Mouse (Mus musculus): Measurements from ENCODE around the gene Prkag2. TPM values are rescaled to one million over a fixed set of nuclear protein-coding genes. Genes with fewer than 3 reads are reported as not detected.

The Prkag2 gene
- polyA plus RNA-seq, 1 experiment from 2014 or later, result 3.9 TPM

- H3K4me3 ChIP-seq (replicated peaks), result no peak overlapping the region
- no peaks in the 10 kb centered on the region for H3K36me3 ChIP-seq (replicated peaks)
- 36% methylated on average over 5 of the region's 5 CpGs for WGBS (ENCODE audit: insufficient replicate concordance)
- H3K27ac ChIP-seq (replicated peaks), result no peak overlapping the region
- ATAC-seq (ENCODE audit: insufficient read depth), result no peak
- peaks cover 22% of the 10 kb centered on the region for H3K4me1 ChIP-seq (replicated peaks)
- no peak overlapping the region for H3K9ac ChIP-seq
- no peak overlapping the region for H3K4me2 ChIP-seq
- H3K27me3 ChIP-seq, result no peaks in the 10 kb centered on the region
- no peaks in the 10 kb centered on the region for H3K9me3 ChIP-seq (replicated peaks)
These were observed 30.6 kb downstream of the Prkag2 start for GRCm38 (mm10) chr5:25069815-25070214.

GRCm38 (mm10) chr5:25067122-25067521 is 33.3 kb downstream of the Prkag2 start:
- H3K27ac ChIP-seq (replicated peaks), result no peak overlapping the region; the same call in 1 of the 2 replicates
- H3K4me3 ChIP-seq (replicated peaks), result no peak overlapping the region
- peaks cover 26% of the 10 kb centered on the region for H3K4me1 ChIP-seq (replicated peaks)
- H3K36me3 ChIP-seq (replicated peaks), result no peaks in the 10 kb centered on the region
- ATAC-seq (ENCODE audit: insufficient read depth), result peak; percentile 20; the same call in 1 of the 2 replicates
- no peak overlapping the region for H3K9ac ChIP-seq
- no peak overlapping the region for H3K4me2 ChIP-seq
- WGBS (ENCODE audit: insufficient replicate concordance), result 44% methylated on average over 6 of the region's 6 CpGs
- H3K27me3 ChIP-seq, result no peaks in the 10 kb centered on the region
- no peaks in the 10 kb centered on the region for H3K9me3 ChIP-seq (replicated peaks)

- H3K4me1 ChIP-seq (replicated peaks), result peaks cover 19% of the 10 kb centered on the region
- ATAC-seq (ENCODE audit: insufficient read depth), result peak; percentile 55
- 42% methylated on average over 8 of the region's 8 CpGs for WGBS (ENCODE audit: insufficient replicate concordance)
- peak overlapping the region; percentile 21 for H3K27ac ChIP-seq (replicated peaks)
- no peaks in the 10 kb centered on the region for H3K27me3 ChIP-seq
- no peak overlapping the region for H3K9ac ChIP-seq
- H3K9me3 ChIP-seq (replicated peaks), result no peaks in the 10 kb centered on the region
- H3K36me3 ChIP-seq (replicated peaks), result no peaks in the 10 kb centered on the region
- H3K4me3 ChIP-seq (replicated peaks), result no peak overlapping the region
- no peak overlapping the region; the same call in 1 of the 2 replicates for H3K4me2 ChIP-seq
These were observed 35.9 kb downstream of the Prkag2 start for GRCm38 (mm10) chr5:25064270-25065232.

- H3K9me3 ChIP-seq (replicated peaks), result no peaks in the 10 kb centered on the region
- no peak for ATAC-seq (ENCODE audit: insufficient read depth)
- no peaks in the 10 kb centered on the region for H3K36me3 ChIP-seq (replicated peaks)
- H3K27ac ChIP-seq (replicated peaks), result no peak overlapping the region
- 53% methylated on average over 17 of the region's 17 CpGs for WGBS (ENCODE audit: insufficient replicate concordance)
- H3K4me2 ChIP-seq, result no peak overlapping the region
- peaks cover 4% of the 10 kb centered on the region; the same call in 1 of the 2 replicates for H3K27me3 ChIP-seq
- peaks cover 19% of the 10 kb centered on the region for H3K4me1 ChIP-seq (replicated peaks)
- H3K9ac ChIP-seq, result no peak overlapping the region
- no peak overlapping the region for H3K4me3 ChIP-seq (replicated peaks)
These were observed 37.8 kb downstream of the Prkag2 start for GRCm38 (mm10) chr5:25062506-25063132.

GRCm38 (mm10) chr5:25058853-25059741 is 41.3 kb downstream of the Prkag2 start:
- H3K4me2 ChIP-seq, result no peak overlapping the region
- H3K27me3 ChIP-seq, result peaks cover 4% of the 10 kb centered on the region; the same call in 1 of the 2 replicates
- H3K36me3 ChIP-seq (replicated peaks), result no peaks in the 10 kb centered on the region
- peaks cover 4% of the 10 kb centered on the region; the same call in 1 of the 2 replicates for H3K4me1 ChIP-seq (replicated peaks)
- ATAC-seq (ENCODE audit: insufficient read depth), result no peak
- H3K4me3 ChIP-seq (replicated peaks), result no peak overlapping the region
- no peaks in the 10 kb centered on the region for H3K9me3 ChIP-seq (replicated peaks)
- no peak overlapping the region for H3K9ac ChIP-seq
- no peak overlapping the region for H3K27ac ChIP-seq (replicated peaks)
- 34% methylated on average over 21 of the region's 21 CpGs for WGBS (ENCODE audit: insufficient replicate concordance)

- no peaks in the 10 kb centered on the region for H3K4me1 ChIP-seq (replicated peaks)
- H3K4me2 ChIP-seq, result no peak overlapping the region
- H3K9ac ChIP-seq, result no peak overlapping the region
- no peaks in the 10 kb centered on the region for H3K36me3 ChIP-seq (replicated peaks)
- ATAC-seq (ENCODE audit: insufficient read depth), result no peak
- H3K27ac ChIP-seq (replicated peaks), result no peak overlapping the region
- H3K27me3 ChIP-seq, result peaks cover 4% of the 10 kb centered on the region; the same call in 1 of the 2 replicates
- H3K9me3 ChIP-seq (replicated peaks), result no peaks in the 10 kb centered on the region
- 44% methylated on average over 7 of the region's 7 CpGs for WGBS (ENCODE audit: insufficient replicate concordance)
- H3K4me3 ChIP-seq (replicated peaks), result no peak overlapping the region
These were observed 42.0 kb downstream of the Prkag2 start for GRCm38 (mm10) chr5:25058417-25058816.

- WGBS (ENCODE audit: insufficient replicate concordance), result 70% methylated on average over 4 of the region's 4 CpGs
- no peak overlapping the region for H3K27ac ChIP-seq (replicated peaks)
- no peak for ATAC-seq (ENCODE audit: insufficient read depth)
- no peak overlapping the region for H3K4me3 ChIP-seq (replicated peaks)
- no peaks in the 10 kb centered on the region for H3K36me3 ChIP-seq (replicated peaks)
- no peaks in the 10 kb centered on the region for H3K9me3 ChIP-seq (replicated peaks)
- H3K4me2 ChIP-seq, result no peak overlapping the region
- H3K9ac ChIP-seq, result no peak overlapping the region
- no peaks in the 10 kb centered on the region for H3K4me1 ChIP-seq (replicated peaks)
- peaks cover 4% of the 10 kb centered on the region; the same call in 1 of the 2 replicates for H3K27me3 ChIP-seq
These were observed 45.2 kb downstream of the Prkag2 start for GRCm38 (mm10) chr5:25055288-25055687.

GRCm38 (mm10) chr5:25053971-25054658 is 46.3 kb downstream of the Prkag2 start:
- H3K9ac ChIP-seq, result no peak overlapping the region
- 58% methylated on average over 7 of the region's 7 CpGs for WGBS (ENCODE audit: insufficient replicate concordance)

GRCm38 (mm10) chr5:25050827-25051226 is 49.6 kb downstream of the Prkag2 start:
- H3K27ac ChIP-seq (replicated peaks), result no peak overlapping the region
- no peaks in the 10 kb centered on the region for H3K4me1 ChIP-seq (replicated peaks)
- no peaks in the 10 kb centered on the region for H3K27me3 ChIP-seq
- ATAC-seq (ENCODE audit: insufficient read depth), result no peak
- H3K4me3 ChIP-seq (replicated peaks), result no peak overlapping the region
- H3K9me3 ChIP-seq (replicated peaks), result no peaks in the 10 kb centered on the region
- no peak overlapping the region for H3K4me2 ChIP-seq
- H3K36me3 ChIP-seq (replicated peaks), result no peaks in the 10 kb centered on the region
- no peak overlapping the region for H3K9ac ChIP-seq
- 56% methylated on average over 8 of the region's 8 CpGs for WGBS (ENCODE audit: insufficient replicate concordance)

More at GRCm38 (mm10) chr5:25053971-25054658, 46.3 kb downstream of the Prkag2 start:
- Histone ChIP-seq H3K27ac (replicated peaks) (no peak overlapping the region), H3K36me3 (replicated peaks) (no peaks in the 10 kb centered on the region), H3K27me3 (0 out of 2 replicates have a peak, but pooled peaks cover under 1% of the 10 kb centered on the region), H3K4me1 (replicated peaks) (no peaks in the 10 kb centered on the region), H3K4me2 (no peak overlapping the region), H3K9me3 (replicated peaks) (no peaks in the 10 kb centered on the region), H3K4me3 (replicated peaks) (no peak overlapping the region)
- ATAC-seq (ENCODE audit: insufficient read depth), result no peak

GRCm38 (mm10) chr5:25047670-25048069 is 52.8 kb downstream of the Prkag2 start:
- H3K4me2 ChIP-seq, result no peak overlapping the region
- no peaks in the 10 kb centered on the region for H3K27me3 ChIP-seq
- H3K9ac ChIP-seq, result no peak overlapping the region
- no peaks in the 10 kb centered on the region for H3K36me3 ChIP-seq (replicated peaks)
- no peaks in the 10 kb centered on the region for H3K4me1 ChIP-seq (replicated peaks)
- H3K9me3 ChIP-seq (replicated peaks), result no peaks in the 10 kb centered on the region
- ATAC-seq (ENCODE audit: insufficient read depth), result no peak
- no peak overlapping the region for H3K4me3 ChIP-seq (replicated peaks)
- H3K27ac ChIP-seq (replicated peaks), result no peak overlapping the region
- WGBS (ENCODE audit: insufficient replicate concordance), result 41% methylated on average over 1 of the region's 1 CpGs

Measured in liver, embryonic 15.5 days (tissue).